Mouse (Mus musculus): ENCODE measurements at regions not wholly inside any gene's neighbourhood (a gene's known extent, or its start where the extent isn't known, plus 50 kb on each side); places are given as distances from the start of the nearest gene placed in this dataset.

DNA sequence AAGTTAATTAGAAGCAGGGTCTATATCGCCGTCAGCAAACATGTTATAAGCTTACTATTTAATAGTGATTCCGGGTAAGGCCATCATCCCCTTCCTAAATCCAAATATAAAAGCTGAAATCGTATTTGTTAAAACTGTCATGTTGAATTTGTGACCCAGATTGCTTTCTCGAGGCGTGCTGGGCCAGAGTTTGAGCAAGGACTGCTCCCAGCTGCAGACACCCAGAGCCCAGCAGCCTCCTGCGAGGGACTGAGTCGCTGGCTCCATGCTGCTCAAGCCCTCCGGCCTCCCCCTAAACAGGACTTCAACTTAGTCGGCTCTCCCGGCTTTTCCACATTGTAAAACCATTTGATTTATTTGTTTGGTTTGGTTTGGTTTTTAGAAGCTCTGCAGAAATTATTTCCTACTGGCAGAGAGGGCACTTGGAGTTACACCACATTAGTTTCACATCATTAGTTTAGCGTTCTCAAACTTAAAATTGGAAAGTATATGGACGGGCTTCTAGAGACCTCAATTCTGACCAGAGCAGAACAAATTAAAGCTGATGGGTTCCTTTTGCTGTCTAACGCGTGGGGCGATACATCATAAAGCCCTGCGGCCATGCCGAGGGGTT is 126.4 kb upstream of the Pitx1 start:
- DNase-seq (ENCODE audit: low spot score in 2 of 2): no peak

DNA sequence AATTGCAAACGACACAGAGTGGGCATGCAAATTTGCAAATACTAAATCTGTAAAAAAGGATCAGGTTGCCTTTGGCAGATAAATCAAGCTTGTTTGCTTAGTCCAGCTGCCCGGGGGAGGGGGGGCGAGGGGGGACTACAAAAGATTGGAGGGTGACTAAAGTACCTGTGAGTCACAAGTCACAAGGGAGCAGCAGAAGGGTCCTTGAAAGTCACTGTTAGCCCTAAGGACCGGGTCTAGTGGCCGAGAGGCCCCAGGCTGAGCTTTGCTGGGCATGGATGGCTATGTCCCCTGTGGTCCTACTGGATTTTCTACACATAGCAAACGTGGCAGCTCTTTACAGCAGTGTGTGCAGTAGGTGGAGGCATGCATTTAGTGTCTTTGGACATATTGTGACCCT is 118.4 kb upstream of the Pitx1 start:
- no peak for DNase-seq (ENCODE audit: low spot score in 2 of 2)

DNA sequence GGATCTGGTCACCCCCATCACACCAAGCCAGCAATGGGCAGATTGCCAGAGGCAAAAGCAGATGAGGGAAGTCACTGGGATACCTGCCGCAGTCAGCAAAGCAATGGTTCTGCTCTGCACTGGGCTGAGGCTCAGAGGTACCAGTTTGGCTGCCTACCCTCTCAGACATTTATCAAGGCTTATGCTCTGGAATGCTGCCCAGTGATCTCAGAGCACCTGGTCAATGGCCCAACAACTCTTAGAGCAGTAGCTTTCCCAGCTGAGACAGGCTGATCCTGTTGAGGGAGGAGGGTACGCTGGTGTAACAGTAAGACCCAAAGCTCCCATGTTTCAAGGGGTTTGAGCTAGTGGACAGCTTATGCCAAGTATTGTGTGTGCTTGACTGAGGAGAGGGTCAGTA is 117.4 kb upstream of the Pitx1 start:
- no peak for DNase-seq (ENCODE audit: low spot score in 2 of 2)

DNA sequence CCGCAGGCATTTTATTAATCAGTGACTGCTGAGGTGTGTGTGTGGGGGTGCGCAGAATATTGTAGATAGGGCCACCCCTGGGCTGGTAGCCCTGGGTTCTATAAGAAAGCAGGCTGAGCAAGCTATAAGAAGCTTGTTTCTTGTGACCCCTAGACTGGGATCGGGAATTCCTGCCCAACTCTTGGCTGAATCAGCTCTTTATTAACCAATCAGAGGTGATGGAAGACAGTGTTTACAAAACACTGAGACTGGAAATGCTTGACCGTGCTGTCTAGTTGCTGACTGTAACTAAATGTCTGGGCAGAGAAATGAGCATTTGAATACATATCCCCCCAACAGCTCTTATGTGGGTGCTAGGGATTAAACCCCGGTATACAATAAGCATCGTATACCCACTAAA is 114.8 kb upstream of the Pitx1 start:
- no peak for DNase-seq (ENCODE audit: low spot score in 2 of 2)

DNA sequence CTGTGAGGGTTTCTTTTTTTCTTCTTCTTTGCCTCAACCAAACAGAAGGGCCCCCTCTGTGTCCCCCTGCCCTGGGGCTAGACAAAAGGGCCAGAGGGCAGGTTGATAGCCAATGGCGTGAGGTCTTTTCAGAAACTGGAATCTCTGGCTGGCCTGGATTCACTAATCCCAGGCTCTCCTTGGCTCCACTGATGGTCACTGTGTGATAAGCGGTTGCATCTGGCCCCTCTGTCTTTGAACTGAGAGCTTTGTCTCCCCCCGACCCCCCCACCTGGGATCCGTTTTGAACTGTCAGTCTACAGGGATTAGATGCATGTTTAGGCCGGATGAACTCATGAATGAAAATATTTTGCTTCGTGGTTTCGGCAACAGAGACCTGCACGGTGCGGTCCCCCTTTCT is 112.6 kb upstream of the Pitx1 start:
- DNase-seq (ENCODE audit: low spot score in 2 of 2): no peak

DNA sequence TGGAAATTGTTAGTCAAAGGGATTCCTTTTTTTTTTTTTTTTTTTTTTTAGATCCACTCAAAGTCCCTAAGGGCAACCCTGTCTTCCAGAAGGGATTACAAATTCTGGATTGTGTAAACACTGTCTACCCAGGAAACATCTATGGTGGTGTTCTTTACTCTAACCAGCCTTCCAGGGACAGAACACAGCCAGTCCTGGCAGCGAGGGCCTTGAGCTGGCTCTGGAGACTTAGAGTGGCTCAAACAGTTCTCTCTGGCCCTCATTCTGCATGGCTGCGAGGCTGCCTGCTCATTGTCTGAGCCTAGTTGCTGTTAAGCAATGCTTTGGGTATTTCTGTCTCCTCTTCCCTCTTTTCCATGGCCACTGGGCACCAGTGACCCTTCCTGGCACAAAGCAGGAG is 112.2 kb upstream of the Pitx1 start:
- DNase-seq (ENCODE audit: low spot score in 2 of 2): no peak

DNA sequence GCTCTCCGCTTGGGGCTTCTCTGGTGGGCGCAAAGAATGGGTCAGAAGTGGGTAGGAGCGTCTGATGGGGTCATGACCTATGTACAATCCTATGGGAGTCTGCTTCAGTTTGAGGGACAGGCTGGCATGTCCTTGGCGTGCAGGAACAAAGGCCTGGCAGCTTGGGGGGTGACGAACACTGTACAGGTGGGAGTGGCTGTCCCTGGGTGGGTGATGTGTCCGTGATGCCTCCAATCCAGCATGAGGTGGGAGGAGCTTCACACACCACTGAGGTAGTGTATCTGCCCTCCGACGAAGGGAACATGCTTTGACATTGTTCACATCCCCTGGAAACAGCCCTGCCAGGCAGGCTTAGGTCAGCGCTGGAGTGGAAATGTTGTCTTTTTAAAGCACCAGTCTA is 101.4 kb upstream of the Pitx1 start:
- no peak for DNase-seq (ENCODE audit: low spot score in 2 of 2)

DNA sequence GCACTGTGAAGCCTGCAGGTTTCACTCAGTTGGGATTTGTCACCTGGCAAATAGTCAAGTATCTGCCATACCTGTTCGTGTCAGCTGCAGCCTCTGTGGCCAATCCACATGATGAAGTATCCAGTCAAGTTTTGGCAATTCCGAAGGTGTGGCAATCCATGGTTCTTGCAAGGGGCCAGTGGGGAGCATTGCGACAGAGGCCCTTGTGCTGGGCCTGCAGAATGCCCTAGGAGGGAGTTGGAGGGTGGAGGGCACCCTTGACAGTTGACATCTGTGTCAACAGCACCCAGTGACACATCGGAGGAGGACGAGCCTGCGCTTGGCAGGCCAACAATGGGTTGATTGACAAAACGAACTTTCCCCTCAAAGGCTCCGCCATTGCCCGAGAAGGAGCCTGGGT is 101.0 kb upstream of the Pitx1 start:
- DNase-seq (ENCODE audit: low spot score in 2 of 2): no peak

DNA sequence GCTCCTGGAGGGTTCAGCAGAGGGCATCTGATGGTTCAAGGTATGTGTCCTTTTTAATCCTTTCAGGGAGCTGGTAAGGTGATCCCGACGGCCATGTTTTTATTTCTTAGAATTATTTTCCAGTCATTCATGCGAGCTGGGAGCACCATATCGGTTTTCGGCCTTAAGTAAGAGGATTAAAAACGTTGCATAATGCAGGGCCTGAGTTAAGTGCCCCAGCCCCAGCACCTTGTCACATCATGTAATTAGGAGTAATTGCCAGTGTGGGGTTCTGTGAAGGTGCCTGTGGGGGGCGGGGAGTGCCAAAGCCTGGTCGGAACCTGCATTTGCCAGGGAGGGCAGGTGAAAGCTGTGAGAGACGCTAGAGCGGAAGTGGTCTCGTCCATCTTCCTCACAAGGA is 94.6 kb upstream of the Pitx1 start:
- no peak for DNase-seq (ENCODE audit: low spot score in 2 of 2)

DNA sequence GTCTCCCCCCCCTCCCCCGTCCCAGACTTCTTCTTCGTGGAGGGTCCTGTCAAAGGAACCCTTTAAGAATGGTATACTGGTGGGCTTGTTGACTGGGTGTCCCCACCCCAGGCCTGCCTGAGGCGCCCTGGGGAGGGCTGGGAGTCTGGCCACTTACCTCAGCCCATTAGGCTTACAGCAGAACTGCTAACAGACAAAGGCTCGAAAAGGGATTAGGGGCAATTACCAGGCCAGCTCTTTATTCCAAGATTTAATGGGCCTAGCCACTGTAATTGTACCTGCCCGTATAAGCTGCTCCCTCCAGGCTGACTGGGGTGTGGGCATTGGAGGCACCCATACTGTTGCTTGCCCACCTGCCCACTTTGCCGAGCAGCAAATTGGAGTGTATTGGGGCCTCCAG is 93.8 kb upstream of the Pitx1 start:
- DNase-seq (ENCODE audit: low spot score in 2 of 2): no peak

DNA sequence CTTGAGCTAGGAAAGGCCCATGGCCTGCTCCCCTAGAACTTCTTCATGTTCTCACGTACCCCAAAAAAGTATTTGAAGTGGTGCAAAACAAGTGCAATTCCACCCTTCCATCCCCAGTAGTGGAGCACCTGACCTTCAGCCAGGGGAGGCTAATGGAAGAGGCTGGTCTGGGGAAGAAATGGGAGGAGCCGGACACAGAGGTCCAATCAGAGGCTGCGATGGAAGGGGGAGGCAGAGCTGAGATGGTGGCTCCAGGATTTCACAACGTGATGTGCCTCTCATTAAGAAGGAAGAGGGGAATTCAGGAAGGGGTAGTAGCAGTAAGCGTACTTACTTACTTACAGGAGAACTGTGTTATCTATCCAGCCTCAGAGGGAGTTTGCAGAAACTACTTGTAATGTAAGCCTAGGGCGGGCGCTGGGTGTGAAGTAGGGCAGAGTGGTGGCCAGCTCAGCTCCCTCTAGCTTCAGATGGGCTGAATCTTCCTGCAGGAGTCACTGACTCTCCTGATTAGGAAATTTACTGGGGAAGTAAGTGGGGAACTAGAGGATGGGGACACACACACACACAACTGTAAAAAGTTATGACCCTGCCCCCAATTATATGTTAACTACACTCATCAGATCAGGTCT is 87.6 kb upstream of the Pitx1 start:
- peak in 1 of 2 experiments; percentile 16 for DNase-seq (ENCODE audit: low spot score in 2 of 2)

DNA sequence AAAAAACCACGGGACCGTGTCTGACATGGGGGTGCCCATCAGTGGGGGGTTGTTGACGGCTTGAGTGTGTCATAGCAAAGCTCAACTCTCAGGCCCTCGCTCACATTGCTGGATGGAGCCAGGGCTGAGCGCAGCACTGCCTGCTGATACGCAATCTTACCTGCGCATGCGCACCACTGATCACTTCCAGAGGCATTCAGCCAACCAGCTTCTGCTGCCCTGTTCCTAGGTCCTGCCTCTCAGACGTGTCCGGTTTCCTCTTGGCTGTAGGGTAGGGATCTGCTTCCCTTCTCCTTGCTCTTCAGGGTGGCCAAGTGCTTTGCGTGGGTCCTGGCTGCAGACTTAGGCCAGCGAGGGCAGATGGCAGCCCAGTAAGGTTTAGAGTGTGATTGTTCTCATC is 81.3 kb upstream of the Pitx1 start:
- no peak for DNase-seq (ENCODE audit: low spot score in 2 of 2)

DNA sequence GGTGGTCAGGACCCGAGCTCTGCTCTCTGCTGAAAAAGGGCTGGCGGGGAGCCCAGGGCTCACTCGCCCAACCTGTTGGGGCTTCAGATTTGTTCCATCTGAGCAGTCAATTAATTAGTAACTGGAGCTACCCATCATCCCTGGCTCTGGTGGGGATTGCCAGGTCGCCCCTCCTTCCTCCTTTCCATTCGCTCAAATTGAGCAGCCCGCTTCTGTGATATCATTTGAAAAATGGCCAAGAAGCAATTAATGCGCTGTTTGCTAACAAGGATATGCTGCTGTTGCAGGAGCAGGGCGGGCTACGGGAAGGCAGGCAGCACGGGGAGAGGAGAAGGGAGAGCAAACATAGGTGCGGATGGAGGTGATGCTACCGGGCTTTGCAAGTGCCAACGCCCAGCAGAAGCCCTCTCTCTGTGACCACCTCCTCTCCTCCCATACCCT is 76.3 kb upstream of the Pitx1 start:
- DNase-seq (ENCODE audit: low spot score in 2 of 2): no peak

DNA sequence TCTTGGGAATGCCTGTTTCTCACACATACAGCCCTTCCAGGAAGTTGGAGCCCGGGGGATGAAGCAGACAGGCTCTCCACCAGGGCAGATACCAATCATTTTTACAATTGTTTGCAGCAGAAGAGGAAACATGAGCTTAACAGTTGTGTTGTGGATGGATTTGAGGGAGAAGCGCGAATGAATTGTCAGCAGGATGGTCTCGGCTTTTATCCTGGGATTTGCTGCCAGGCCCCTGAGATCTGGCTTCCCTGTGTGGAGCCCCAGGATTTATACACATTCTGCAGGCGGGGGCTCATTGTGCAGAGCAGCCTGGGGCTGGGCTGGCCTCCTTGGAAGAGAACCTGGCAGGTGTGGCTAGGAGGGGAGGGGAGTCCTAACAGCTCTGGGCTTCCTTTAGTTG is 73.9 kb upstream of the Pitx1 start:
- DNase-seq (ENCODE audit: low spot score in 2 of 2): no peak

DNA sequence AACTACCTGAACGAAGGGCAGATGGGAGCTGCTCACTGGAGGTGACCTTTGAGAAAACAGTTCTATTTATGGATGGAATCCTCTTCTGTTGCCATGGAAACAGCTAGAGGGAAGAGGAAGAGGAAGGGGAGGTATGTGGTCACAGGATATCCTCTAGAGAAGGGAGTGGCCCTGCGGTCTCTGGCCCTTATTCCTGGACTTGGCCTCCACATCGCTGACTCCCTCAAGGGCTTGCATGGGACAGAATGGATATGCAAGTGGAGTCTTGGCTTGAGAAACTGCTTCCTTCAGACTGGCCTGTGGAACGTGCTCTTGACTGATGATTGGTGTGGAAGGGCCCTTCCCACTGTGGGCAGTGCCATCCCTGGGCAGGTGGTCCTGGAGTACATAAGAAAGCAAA is 68.9 kb upstream of the Pitx1 start:
- DNase-seq (ENCODE audit: low spot score in 2 of 2): no peak

DNA sequence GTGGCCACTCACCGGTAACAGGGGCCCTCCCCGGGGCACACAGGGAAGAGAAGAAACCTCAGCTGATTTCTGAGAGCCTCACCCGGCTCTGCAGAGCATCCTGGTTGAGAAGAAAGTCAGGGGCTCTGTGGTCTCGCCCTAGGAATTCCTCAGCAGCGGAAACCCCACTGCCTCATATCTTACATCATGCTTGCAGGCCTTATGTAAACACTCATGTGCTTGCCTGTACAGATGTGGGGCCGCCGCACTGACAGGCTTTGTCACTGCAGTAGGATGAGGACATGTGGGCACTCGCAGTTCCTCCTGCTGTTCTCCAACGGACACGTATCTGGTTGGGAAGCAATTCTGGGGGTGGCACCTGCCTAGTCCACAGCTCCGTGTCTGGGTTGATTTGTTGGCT is 66.3 kb upstream of the Pitx1 start:
- no peak for DNase-seq (ENCODE audit: low spot score in 2 of 2)

DNA sequence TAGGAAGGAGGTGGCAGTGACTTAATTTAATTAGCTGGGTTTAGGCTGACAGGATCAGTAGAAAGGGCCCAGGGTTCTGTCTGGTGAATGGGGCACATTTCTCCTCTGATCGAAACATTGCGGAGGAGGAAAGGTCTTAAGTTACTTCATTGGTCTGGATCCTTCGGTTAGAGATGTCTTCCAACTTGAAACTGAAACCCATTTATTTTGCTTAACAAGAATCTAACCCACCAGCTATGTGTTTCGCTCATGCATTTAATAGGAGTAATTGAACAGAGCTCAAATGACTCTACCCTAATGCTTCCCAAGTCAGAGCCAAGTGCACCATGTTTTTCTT is 64.2 kb upstream of the Pitx1 start:
- DNase-seq (ENCODE audit: low spot score in 2 of 2): no peak

DNA sequence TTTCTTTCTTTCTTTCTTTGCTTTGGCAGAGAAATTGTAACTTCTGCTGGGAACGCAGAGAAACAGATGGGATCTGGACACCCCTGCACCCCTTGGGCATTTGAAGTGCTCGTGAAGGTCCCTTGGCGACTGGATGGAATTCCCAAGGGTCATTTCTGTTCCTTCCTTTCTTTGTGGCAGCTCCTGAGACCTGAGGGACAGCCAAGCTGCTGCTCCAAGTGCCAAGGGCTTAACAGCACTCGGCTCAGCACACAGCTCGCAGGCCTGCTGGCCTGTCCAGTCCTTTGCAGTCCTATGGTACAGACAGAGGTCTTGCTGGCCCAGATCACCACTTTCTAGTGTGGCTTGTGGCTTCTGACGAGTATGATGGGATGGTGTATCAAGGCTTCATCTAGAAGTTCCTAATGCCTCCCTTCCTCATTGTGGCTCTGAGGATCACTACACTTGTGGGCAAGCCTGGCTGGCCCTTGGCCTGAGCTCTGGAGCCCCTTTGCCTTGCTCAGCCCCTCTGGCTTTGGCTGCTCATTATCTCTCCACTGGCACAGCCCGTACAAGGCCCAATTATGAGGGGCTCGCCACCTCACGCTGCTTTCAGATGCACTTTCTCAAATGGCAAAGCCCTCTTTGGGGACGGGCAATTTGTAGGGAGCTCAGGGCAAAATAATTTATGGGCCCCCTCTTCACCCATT is 63.7 kb upstream of the Pitx1 start:
- no peak for DNase-seq (ENCODE audit: low spot score in 2 of 2)

DNA sequence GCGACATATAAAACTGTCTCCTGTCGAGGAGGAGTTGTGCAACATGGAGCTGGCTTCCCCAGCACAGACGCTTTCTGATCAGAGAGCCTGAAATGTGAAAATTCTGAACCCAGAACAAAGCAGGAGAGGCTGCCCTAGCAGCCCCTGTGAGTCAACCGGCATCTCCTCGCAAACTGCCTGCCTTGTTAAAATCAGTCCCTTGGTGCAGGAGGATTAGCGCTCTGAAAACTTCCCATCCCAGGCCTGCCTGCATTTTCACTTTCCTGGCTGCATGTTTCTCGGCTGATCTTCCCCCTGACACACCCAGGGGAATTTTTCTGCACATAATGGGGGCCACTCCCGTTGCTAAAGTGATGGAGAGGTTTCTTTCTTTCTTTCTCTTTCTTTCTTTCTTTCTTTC is 63.0 kb upstream of the Pitx1 start:
- peak in 1 of 2 experiments; percentile 15 for DNase-seq (ENCODE audit: low spot score in 2 of 2)

DNA sequence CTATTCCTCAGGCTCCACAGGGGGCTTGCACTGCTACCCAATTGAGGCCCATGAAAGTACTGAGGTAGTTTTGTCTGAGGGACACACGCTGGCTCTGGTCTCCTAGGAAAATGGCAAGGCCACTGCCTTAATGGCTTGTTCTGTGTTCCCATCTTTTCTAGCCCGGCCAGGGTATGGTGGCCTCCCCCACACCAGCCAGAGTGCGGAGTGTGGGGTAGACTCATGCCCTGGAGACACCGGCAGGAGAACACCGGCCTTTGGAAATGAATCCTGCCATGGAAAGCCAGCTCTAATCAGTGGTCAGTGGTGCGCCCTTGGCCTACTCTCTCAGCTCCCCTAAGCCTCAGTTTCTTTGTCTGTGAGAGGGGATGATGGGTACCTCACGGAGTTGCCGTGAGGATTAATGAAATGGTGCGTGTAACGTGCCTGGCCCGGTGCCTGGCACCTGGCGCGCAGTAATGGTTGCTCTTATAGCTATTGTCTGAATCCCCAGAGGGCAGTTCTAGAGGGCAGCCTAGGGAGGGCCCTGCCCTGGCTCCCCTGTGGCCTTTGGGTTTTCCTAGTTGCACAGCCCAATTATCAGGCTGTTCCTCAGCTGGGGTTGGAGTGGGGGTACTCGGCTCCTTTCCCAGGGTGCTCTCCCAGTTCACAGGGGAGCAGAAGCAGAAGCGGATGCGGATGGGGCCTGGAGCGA is 62.4 kb upstream of the Pitx1 start:
- no peak for DNase-seq (ENCODE audit: low spot score in 2 of 2)

DNA sequence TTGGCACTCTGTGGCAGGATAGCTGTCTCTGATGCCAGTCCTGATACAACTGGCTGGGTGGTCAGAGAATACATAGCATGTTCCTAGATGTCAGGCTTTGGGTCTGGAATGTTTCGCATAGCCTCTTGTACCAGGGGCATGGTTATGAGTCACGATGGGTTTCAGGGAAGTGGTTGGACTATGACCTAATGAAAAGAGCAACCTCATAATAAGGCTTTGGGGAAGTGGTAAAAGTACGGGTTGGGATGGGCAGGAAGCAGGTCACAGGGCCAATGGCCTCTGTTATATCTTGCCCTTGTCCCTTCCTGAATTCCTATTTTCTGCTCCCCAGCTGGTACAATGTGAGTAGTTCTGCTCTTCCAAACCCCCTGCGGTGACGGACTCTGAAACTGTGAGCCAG is 59.5 kb upstream of the Pitx1 start:
- DNase-seq (ENCODE audit: low spot score in 2 of 2): no peak

DNA sequence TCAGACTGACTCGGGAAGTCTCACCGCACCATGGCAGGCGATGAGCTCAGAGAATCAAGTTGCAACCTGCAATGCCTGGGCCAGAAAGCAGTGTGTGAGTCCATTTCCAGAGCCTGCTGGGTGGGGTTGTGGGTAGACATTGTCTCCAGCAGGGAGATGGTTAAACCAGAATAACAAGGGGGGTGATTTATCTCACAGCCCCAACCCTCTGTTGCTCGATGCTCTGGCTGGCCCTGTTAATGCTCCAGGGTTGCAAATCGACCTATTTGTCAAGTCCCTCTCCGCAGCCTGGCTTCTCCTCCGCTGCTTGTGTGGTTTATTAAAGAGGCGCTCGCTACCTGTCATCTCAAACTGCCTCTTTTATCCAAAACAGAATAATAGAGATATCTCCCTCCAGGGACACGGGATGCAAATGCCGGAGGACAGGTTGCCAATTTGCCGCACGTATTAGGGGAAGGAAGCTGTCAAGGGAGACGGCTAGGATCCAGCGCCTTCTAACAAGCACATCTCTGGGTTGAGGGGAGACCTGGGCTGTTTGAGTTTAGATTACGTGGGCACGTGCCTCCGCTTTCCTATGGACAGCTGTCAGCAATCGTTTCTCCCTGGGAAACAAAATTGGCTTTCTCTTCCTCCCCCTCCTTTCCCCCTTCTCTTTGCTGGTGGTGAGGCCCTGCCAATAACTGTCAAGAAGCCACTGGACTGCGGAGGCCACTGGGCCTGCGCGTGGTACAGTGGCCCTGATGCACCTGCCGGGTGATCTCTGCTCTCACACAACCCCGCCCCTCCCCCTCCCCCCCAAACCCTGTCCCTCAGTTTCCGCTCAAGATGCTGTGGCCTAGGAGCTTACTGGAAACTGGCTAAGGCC is 57.4 kb upstream of the Pitx1 start:
- DNase-seq (ENCODE audit: low spot score in 2 of 2): no peak
